Mouse (Mus musculus) liver, embryonic 13.5 days (tissue): ENCODE measurements around the gene Olfr64. TPM values are rescaled to one million over a fixed set of nuclear protein-coding genes. Genes with fewer than 3 reads are reported as not detected.

Experiments used
- ATAC-seq: fragments of 200-750 bp; cut with Nextera tagmentation; 2 replicates; pipeline ENCODE4 v1.8.0; 2017; ENCODE audit warnings: low read depth, mild to moderate bottlenecking, moderate number of reproducible peaks, moderate library complexity
- DNase-seq: peaks from one replicate; pipeline ENCODE4 v3.0.0; 2022
- H3K27ac ChIP-seq: fragments of 300-500 bp; sonication (generic); 2 replicates; pipeline ENCODE4 v1.5.1; 2015; ENCODE audit warnings: moderate library complexity, mild to moderate bottlenecking, inconsistent platforms
- H3K27me3 ChIP-seq: fragments of 300-500 bp; sonication (generic); 2 replicates; pipeline ENCODE4 v1.6.1; 2015; ENCODE audit warnings: mild to moderate bottlenecking, inconsistent platforms
- H3K36me3 ChIP-seq: fragments of 300-500 bp; sonication (generic); 2 replicates; pipeline ENCODE4 v1.6.1; 2015; ENCODE audit warnings: mild to moderate bottlenecking, inconsistent platforms
- H3K4me1 ChIP-seq: fragments of 300-500 bp; sonication (generic); replicated peaks from 2 replicates; pipeline ENCODE4 v1.6.1; 2015; ENCODE audit warnings: inconsistent platforms
- H3K4me2 ChIP-seq: fragments of 300-500 bp; sonication (generic); 2 replicates; pipeline ENCODE4 v1.6.1; 2015; ENCODE audit warnings: inconsistent platforms, mild to moderate bottlenecking, moderate library complexity
- H3K4me3 ChIP-seq: fragments of 300-500 bp; sonication (generic); replicated peaks from 2 replicates; pipeline ENCODE4 v1.5.1; 2015; ENCODE audit warnings: mild to moderate bottlenecking, inconsistent platforms
- H3K9ac ChIP-seq: fragments of 300-500 bp; sonication (generic); 2 replicates; pipeline ENCODE4 v1.6.1; 2015; ENCODE audit warnings: mild to moderate bottlenecking, inconsistent platforms
- H3K9me3 ChIP-seq: fragments of 300-500 bp; sonication (generic); replicated peaks from 2 replicates; pipeline ENCODE4 v1.6.1; 2016; ENCODE audit warnings: inconsistent platforms
- WGBS: fragments of 180-500 bp; shearing (Covaris S2); methylation state at CpG from one replicate; pipeline ENCODE4 v1.1.7; 2015; ENCODE audit not compliant: insufficient replicate concordance; 5-methylcytosine and 5-hydroxymethylcytosine counted together
- polyA plus RNA-seq: library from polyadenylated mRNA; unstranded; fragments of >200 nt; fragmentation: Nextera tagmentation; extraction: Ambion mirVana; gene quantifications from 2 replicates; pipeline ENCODE4 v1.2.1, GENCODE M21; 2015

Olfr64 gene
- polyA plus RNA-seq, 1 experiment from 2014 or later: not detected

DNA sequence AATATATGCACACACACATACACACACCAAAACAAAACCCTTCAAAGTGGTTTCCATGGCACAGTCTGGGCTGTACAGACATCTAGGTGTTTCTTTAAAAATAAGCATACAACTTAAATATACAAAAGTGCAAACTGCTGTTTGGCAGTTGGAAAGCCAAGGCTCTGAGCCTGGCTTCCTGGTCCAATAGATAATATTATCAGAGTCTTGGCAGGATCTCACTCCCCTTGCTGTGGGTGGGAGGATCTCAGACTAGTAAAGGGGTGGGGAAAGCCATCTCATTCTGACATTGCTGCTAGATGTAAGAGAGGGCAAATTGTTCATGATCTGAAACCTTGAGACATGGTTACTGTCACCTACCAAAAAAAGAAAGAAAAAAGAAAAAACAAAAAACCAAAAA is 23.6 kb downstream of the Olfr64 start:
- no peak overlapping the region; the same call in 1 of the 2 replicates for H3K4me3 ChIP-seq
- peak overlapping the region; percentile 57 for H3K4me2 ChIP-seq
- no peaks in the 10 kb centered on the region for H3K9me3 ChIP-seq
- ATAC-seq (peak; percentile 88), DNase-seq (peak; percentile 70)
- no peaks in the 10 kb centered on the region for H3K27me3 ChIP-seq
- H3K4me1 ChIP-seq: peaks cover 62% of the 10 kb centered on the region
- H3K9ac ChIP-seq: peak overlapping the region; percentile 75
- H3K36me3 ChIP-seq: no peaks in the 10 kb centered on the region
- peak overlapping the region; percentile 99 for H3K27ac ChIP-seq

DNA sequence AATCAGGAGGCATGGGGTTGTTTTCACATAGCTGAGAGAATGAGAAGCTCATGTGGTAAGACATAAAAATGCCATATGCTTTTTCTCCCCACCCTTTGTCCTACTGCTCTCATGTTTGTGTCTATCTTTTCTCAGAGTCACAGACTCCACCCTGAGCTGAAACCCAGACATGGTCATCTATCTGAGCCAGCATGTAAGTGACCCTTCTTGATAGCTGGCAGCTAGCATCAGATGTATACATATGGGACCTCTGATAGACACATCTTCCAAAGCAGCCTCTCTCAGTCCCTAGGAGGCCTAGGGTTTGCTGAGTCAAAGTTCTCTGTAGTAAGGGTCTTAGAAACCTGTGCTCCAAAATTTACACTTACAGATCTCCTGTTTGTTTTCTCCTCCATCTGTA is 28.6 kb downstream of the Olfr64 start:
- peak; percentile 77 for DNase-seq
- no peaks in the 10 kb centered on the region for H3K9me3 ChIP-seq
- no peaks in the 10 kb centered on the region for H3K27me3 ChIP-seq
- H3K4me3 ChIP-seq: peak overlapping the region; percentile 9; the same call in 1 of the 2 replicates
- H3K9ac ChIP-seq: peak overlapping the region; percentile 76
- peak overlapping the region; percentile 98 for H3K27ac ChIP-seq
- peak; percentile 92 for ATAC-seq
- H3K36me3 ChIP-seq: no peaks in the 10 kb centered on the region
- H3K4me2 ChIP-seq: peak overlapping the region; percentile 50
- H3K4me1 ChIP-seq: peaks cover 75% of the 10 kb centered on the region

- no peak for DNase-seq
- H3K27me3 ChIP-seq: no peaks in the 10 kb centered on the region
- WGBS: 41% methylated on average over 3 of the region's 3 CpGs
- H3K27ac ChIP-seq: peak overlapping the region; percentile 98
- peak overlapping the region; percentile 38; the same call in 1 of the 2 replicates for H3K4me2 ChIP-seq
- H3K36me3 ChIP-seq: no peaks in the 10 kb centered on the region
- H3K9ac ChIP-seq: peak overlapping the region; percentile 75
- H3K4me3 ChIP-seq: no peak overlapping the region
- H3K9me3 ChIP-seq: no peaks in the 10 kb centered on the region
- no peak for ATAC-seq
- H3K4me1 ChIP-seq: peaks cover 72% of the 10 kb centered on the region
Measured at GRCm38 (mm10) chr7:103861531-103861930, 32.8 kb downstream of the Olfr64 start.

GRCm38 (mm10) chr7:103860855-103861254 is 33.4 kb downstream of the Olfr64 start:
- H3K4me1 ChIP-seq: peaks cover 66% of the 10 kb centered on the region
- H3K9me3 ChIP-seq: no peaks in the 10 kb centered on the region
- DNase-seq (peak; percentile 95), ATAC-seq (peak; percentile 82)
- WGBS: 6% methylated on average over 1 of the region's 1 CpGs
- no peaks in the 10 kb centered on the region for H3K27me3 ChIP-seq
- H3K9ac ChIP-seq: peak overlapping the region; percentile 75
- H3K27ac ChIP-seq: peak overlapping the region; percentile 98
- H3K4me3 ChIP-seq: no peak overlapping the region
- H3K36me3 ChIP-seq: no peaks in the 10 kb centered on the region
- H3K4me2 ChIP-seq: 0 out of 2 replicates have a peak overlapping the region, but pooled peaks have one; percentile 38

GRCm38 (mm10) chr7:103859076-103859475 is 35.2 kb downstream of the Olfr64 start:
- Histone ChIP-seq H3K4me1 (peaks cover 67% of the 10 kb centered on the region), H3K4me2 (peak overlapping the region; percentile 46), H3K4me3 (peak overlapping the region; percentile 24; the same call in 1 of the 2 replicates), H3K27ac (peak overlapping the region; percentile 98), H3K9ac (peak overlapping the region; percentile 72), H3K36me3 (no peaks in the 10 kb centered on the region), H3K9me3 (no peaks in the 10 kb centered on the region), H3K27me3 (no peaks in the 10 kb centered on the region)
- peak; percentile 92 for ATAC-seq
- peak; percentile 74 for DNase-seq
- WGBS: 10% methylated on average over 2 of the region's 2 CpGs

- H3K27me3 ChIP-seq: no peaks in the 10 kb centered on the region
- 41% methylated on average over 1 of the region's 1 CpGs for WGBS
- no peak overlapping the region for H3K4me3 ChIP-seq
- peak overlapping the region; percentile 49 for H3K9ac ChIP-seq
- no peak overlapping the region for H3K4me2 ChIP-seq
- DNase-seq (no peak), ATAC-seq (peak; percentile 31)
- peak overlapping the region; percentile 78 for H3K27ac ChIP-seq
- H3K9me3 ChIP-seq: no peaks in the 10 kb centered on the region
- H3K36me3 ChIP-seq: no peaks in the 10 kb centered on the region
- peaks cover 60% of the 10 kb centered on the region for H3K4me1 ChIP-seq
Measured at GRCm38 (mm10) chr7:103854669-103855068, 39.6 kb downstream of the Olfr64 start.

DNA sequence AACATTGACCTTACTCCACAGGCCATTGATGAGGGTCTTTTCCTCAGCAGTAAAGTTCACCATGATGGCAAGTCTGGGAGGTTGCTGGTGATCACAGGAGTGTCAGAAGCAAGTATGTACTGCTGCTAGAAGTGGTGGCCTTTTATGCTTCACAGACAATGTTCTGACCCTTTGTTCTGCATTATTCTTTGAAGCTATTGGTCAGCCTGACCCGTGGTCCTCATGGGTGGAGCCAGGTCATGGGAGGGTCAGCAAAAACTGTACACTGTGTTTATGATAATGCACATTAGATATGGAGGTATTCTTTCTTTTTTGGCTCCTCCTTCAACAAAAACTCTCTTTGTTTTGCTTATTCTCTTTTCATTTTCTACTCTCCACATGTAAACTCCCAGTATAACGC is 41.2 kb downstream of the Olfr64 start, which contains the start of gene Hbb-y:
Gene Hbb-y (minus strand): TSS at position 127 of the 400 bp plus-strand sequence.
- H3K9ac ChIP-seq: peak within 1 kb of the TSS; percentile 23; the same call in 1 of the 2 replicates

DNA sequence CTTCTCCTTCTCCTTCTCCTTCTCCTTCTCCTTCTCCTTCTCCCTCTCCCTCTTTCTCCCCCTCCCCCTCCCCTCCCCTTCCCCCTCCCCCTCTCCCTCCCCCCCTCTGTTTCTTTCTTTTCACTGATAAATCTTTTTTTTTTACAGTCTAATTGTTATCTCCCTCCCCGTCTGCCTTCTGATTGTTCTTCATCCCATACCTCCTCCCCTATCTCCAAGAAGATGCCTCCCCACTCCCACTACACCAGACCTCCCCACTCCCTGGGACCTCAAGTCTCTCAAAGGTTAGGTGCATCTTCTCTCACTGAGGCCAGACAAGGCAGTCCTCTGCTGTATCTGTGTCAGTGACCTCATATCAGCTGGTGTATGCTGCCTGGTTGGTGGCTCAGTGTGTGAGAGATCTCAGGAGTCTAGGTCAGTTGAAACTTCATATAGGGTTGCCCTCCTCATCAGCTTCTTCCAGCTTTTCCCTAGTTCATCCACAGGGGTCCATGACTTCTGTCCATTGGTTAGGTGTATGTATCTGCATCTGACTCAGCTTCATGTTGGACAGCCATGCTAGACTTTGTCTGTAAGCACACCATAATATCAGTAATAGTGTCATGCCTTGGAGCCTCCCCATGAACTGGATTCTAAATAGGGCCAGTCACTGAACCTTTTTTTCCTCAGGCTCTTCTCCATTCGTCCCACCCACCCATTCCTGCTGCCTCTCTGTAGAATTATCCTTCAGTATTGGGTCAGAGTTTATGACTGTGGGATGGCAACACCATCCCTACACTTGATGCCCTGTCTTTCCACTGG is 49.6 kb downstream of the Olfr64 start:
- H3K4me2 ChIP-seq: peak overlapping the region; percentile 27
- H3K27me3 ChIP-seq: no peaks in the 10 kb centered on the region
- H3K27ac ChIP-seq: peak overlapping the region; percentile 84
- ATAC-seq: peak; percentile 84
- no peak overlapping the region for H3K4me3 ChIP-seq
- H3K9ac ChIP-seq: peak overlapping the region; percentile 45
- no peaks in the 10 kb centered on the region for H3K36me3 ChIP-seq
- DNase-seq: peak; percentile 52
- WGBS: 29% methylated on average over 2 of the region's 2 CpGs
- H3K9me3 ChIP-seq: no peaks in the 10 kb centered on the region
- peaks cover 67% of the 10 kb centered on the region for H3K4me1 ChIP-seq

More for the DNA sequence above, 41.2 kb downstream of the Olfr64 start, which contains the start of gene Hbb-y:
- peak; percentile 39 for DNase-seq
- WGBS: 46% methylated on average over 2 of the region's 2 CpGs
- Histone ChIP-seq H3K4me1 (peaks cover 64% of the 10 kb centered on the region), H3K4me3 (no peak within 1 kb of the TSS), H3K9me3 (no peaks in the 10 kb centered on the region), H3K27ac (peak within 1 kb of the TSS; percentile 78), H3K4me2 (no peak within 1 kb of the TSS), H3K36me3 (no peaks in the 10 kb centered on the region), H3K27me3 (no peaks in the 10 kb centered on the region)
- ATAC-seq: peak; percentile 13; the same call in 1 of the 2 replicates

DNA sequence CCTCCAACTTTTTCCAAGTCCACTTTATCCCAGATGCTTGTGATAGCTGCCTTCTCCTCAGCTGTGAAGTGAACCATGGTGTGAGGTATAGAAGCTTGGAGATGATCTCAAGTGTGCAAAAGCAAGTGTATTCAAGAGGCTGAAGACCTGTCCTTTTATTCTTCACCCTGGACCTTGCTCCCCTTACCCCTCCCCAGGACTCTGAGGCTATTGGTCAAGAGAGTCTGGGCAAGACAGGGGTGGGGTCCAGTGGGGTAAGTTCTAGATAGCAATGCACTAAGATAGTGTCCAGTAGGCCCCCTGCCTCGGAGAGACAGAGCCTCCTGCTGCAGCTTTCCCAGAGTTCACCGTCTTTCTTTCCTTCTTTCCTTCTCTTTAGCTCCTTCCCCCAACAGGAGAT is 51.3 kb downstream of the Olfr64 start, which contains the start of gene Hbb-bh1:
Gene Hbb-bh1 (minus strand): TSS at position 131 of the 400 bp plus-strand sequence.
- Histone ChIP-seq H3K4me3 (no peak within 1 kb of the TSS), H3K27ac (peak within 1 kb of the TSS; percentile 76), H3K9ac (peak within 1 kb of the TSS; percentile 59), H3K36me3 (no peaks in the 10 kb centered on the region), H3K4me2 (peak within 1 kb of the TSS; percentile 6; the same call in 1 of the 2 replicates), H3K9me3 (no peaks in the 10 kb centered on the region), H3K27me3 (no peaks in the 10 kb centered on the region), H3K4me1 (peaks cover 52% of the 10 kb centered on the region)
- DNase-seq (no peak), ATAC-seq (no peak)
- WGBS: 55% methylated on average over 2 of the region's 2 CpGs

DNA sequence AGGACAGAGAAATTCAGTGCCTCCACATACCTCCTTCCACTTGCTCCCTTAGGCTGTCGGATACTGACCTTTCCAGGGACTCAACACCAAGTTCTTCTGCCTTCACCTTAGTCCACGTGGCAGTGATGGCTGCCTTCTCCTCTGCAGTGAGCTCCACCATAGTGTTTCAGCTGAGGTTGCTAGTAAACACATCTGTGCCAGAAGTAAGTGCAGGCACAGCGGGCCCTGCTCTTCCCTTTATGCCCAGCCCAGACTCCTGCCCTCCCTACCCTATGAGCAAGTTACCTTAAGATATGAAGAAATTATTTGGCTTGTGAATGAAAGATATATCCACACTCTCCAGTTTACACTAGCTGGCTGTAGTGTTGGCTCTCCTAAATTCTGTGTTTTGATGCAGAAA is 54.0 kb downstream of the Olfr64 start, which contains the start of gene Hbb-bh2:
Gene Hbb-bh2 (minus strand): TSS at position 253 of the 400 bp plus-strand sequence.
- H3K27ac ChIP-seq: peak within 1 kb of the TSS; percentile 79
- no peaks in the 10 kb centered on the region for H3K27me3 ChIP-seq
- no peaks in the 10 kb centered on the region for H3K36me3 ChIP-seq
- 69% methylated on average over 3 of the region's 3 CpGs for WGBS
- H3K9me3 ChIP-seq: no peaks in the 10 kb centered on the region
- DNase-seq (no peak), ATAC-seq (peak; percentile 21; the same call in 1 of the 2 replicates)
- peak within 1 kb of the TSS; percentile 49 for H3K9ac ChIP-seq
- H3K4me2 ChIP-seq: no peak within 1 kb of the TSS
- H3K4me3 ChIP-seq: no peak within 1 kb of the TSS
- peaks cover 49% of the 10 kb centered on the region for H3K4me1 ChIP-seq
